Mouse (Mus musculus): Measurements from ENCODE around the gene Wscd1.

DNA sequence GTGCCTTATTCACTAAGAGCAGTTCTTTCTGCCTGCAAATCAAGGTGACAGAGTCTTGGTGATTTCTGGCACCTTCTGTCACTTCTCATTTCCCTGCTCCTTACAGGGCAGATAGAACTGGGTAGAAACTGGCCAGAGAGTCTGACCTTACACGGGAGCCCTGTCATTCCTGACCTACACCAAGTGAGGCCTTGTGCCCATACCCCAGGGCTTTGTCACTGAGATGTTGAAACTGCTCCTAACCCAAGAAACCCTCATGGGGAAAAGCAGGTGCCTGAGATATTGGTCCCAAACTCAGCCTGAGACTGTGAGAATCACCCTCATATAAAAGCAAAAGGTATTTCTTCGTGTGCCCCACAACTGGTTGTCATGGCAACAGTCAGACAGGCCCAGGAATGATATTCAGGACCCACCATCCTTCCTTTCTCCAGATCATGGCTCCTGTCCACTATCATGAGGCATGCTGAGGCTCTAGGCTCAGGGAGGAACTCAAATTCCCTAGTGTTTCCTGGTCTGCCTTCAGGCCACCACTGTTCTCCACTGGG, 11.1 kb upstream of the Wscd1 start:
- TF ChIP-seq POLR2A (IDR thresholded peaks at IDR 0.05; ENCODE audit: borderline replicate concordance, extremely low read depth, insufficient read depth, insufficient read length, poor library complexity, severe bottlenecking) (no peak), CTCF (IDR thresholded peaks at IDR 0.05; ENCODE audit: borderline replicate concordance, extremely low read depth, insufficient read depth, insufficient read length) (no peak)

All from brain, embryonic 14.5 days (tissue).